Mouse (Mus musculus): Measurements from ENCODE around the gene Tmem41b.

Gene Tmem41b

GRCm38 (mm10) chr7:109922889-109923288, 63.8 kb downstream of the Tmem41b start:
- no peak for DNase-seq (ENCODE audit: low spot score in 2 of 2)
